Mouse (Mus musculus): ENCODE results near the gene Cped1. TPM values are rescaled to one million over a fixed set of nuclear protein-coding genes. Genes with fewer than 3 reads are reported as not detected.

Gene Cped1
- polyA plus RNA-seq, 1 experiment from 2014 or later = 6.0 TPM

DNA sequence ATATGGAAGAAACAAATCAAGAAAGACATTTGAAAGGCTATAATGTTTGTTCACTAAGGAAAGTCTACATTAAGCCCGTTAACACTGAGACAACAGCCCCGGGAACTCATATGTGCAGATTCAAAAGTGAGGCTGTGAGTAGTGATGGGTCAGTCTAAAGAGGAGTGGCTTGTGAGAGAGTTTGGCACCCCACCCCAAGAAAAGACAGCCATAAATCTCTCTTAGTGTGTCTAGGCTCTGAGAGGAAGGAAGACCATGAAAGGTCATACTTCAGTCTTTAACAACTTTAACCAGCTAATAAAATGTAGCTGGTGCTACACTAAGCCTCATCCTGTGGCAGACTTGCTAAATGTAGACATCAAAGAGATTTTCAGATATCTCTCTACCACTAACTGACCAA, 61.4 kb downstream of the Cped1 start:
- no peaks in the 10 kb centered on the region for H3K27me3 ChIP-seq (replicated peaks)
- H3K4me2 ChIP-seq = no peak overlapping the region
- WGBS = 74% methylated on average over 2 of the region's 2 CpGs

DNA sequence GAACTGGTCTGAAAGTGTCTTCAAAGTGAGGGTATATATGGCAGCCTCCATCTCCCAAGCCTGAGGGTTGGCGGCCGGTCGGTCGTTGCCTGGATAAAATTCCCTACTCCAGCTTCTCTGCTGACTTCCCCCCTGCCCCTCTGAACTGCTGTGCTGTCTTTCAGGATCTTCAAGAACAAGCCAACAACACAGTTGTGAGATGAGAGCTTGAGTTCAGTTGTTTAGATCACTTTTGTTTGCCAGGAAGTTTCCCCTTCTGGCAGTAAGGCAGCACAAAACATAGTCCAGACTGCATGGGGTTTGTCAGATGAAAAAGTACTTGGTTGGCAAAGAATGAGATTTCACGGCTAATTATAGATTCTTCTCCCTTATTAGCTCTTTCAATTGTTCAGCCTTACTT, 63.4 kb downstream of the Cped1 start:
- Histone ChIP-seq H3K4me3 (no peak overlapping the region), H3K27ac (replicated peaks) (peak overlapping the region; percentile 64), H3K27me3 (replicated peaks) (no peaks in the 10 kb centered on the region), H3K4me1 (peaks cover 14% of the 10 kb centered on the region; the same call in 1 of the 2 replicates), H3K9ac (no peak overlapping the region), H3K4me2 (0 out of 2 replicates have a peak overlapping the region, but pooled peaks have one; percentile 0), H3K9me3 (no peaks in the 10 kb centered on the region), H3K36me3 (no peaks in the 10 kb centered on the region)
- 56% methylated on average over 5 of the region's 5 CpGs for whole genome bisulfite sequencing
- no peak for ATAC-seq (ENCODE audit: extremely low read depth, insufficient number of reproducible peaks, low FRiP score, low TSS enrichment)

More for the DNA sequence above, 61.4 kb downstream of the Cped1 start:
- Histone ChIP-seq H3K4me1 (peaks cover 14% of the 10 kb centered on the region; the same call in 1 of the 2 replicates), H3K9me3 (no peaks in the 10 kb centered on the region), H3K27ac (replicated peaks) (no peak overlapping the region), H3K9ac (no peak overlapping the region), H3K36me3 (no peaks in the 10 kb centered on the region), H3K4me3 (no peak overlapping the region)
- no peak for ATAC-seq (ENCODE audit: extremely low read depth, insufficient number of reproducible peaks, low FRiP score, low TSS enrichment)

DNA sequence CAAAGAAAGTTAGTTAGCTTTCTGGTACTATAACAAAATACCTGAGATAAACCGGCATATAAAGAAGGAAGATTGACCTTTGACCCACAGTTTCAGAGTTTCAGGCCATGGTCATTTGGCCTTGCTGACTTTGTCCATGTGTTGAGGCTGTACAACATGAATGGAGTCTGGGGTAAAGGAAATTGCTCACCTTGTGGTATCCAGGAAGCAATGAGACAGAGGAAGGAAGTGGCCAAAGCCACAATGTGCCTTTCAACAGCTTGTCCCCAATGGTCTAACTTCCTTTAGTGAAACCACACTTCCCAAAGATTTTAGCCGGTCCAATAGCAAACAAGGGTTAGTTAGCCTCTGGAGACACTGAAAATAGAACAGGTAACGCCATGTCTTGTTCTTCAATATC, 65.8 kb downstream of the Cped1 start:
- H3K4me3 ChIP-seq = no peak overlapping the region
- no peak for ATAC-seq (ENCODE audit: extremely low read depth, insufficient number of reproducible peaks, low FRiP score, low TSS enrichment)
- no peak overlapping the region for H3K9ac ChIP-seq
- H3K4me2 ChIP-seq = no peak overlapping the region
- no peaks in the 10 kb centered on the region for H3K36me3 ChIP-seq
- no peaks in the 10 kb centered on the region for H3K9me3 ChIP-seq
- 83% methylated on average over 3 of the region's 3 CpGs for WGBS
- peaks cover 8% of the 10 kb centered on the region; the same call in 1 of the 2 replicates for H3K4me1 ChIP-seq
- no peaks in the 10 kb centered on the region for H3K27me3 ChIP-seq (replicated peaks)
- H3K27ac ChIP-seq (replicated peaks) = no peak overlapping the region

DNA sequence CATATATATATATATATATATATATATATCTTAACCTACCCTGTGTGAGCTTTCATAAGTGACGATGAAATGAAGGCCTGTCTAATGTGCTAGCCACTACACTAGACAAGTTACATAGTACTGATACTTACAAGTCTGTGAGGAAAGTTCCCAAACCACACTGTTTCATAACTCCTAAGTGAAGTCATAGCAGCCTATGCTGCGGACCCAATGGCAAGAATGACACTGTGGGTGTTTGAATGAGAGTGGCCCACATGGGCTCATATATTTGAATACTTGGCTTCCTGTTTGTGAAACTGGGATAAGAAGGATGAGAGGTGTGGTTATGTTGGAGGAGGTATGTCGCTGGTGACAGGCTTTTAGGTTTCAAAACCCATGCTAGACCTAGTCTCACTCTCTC, 67.3 kb downstream of the Cped1 start:
- Histone ChIP-seq H3K9me3 (no peaks in the 10 kb centered on the region), H3K4me2 (no peak overlapping the region), H3K27ac (replicated peaks) (no peak overlapping the region), H3K4me3 (no peak overlapping the region), H3K9ac (no peak overlapping the region), H3K36me3 (no peaks in the 10 kb centered on the region), H3K4me1 (peaks cover 8% of the 10 kb centered on the region; the same call in 1 of the 2 replicates), H3K27me3 (replicated peaks) (no peaks in the 10 kb centered on the region)
- 76% methylated on average over 3 of the region's 3 CpGs for WGBS
- ATAC-seq (ENCODE audit: extremely low read depth, insufficient number of reproducible peaks, low FRiP score, low TSS enrichment) = no peak

DNA sequence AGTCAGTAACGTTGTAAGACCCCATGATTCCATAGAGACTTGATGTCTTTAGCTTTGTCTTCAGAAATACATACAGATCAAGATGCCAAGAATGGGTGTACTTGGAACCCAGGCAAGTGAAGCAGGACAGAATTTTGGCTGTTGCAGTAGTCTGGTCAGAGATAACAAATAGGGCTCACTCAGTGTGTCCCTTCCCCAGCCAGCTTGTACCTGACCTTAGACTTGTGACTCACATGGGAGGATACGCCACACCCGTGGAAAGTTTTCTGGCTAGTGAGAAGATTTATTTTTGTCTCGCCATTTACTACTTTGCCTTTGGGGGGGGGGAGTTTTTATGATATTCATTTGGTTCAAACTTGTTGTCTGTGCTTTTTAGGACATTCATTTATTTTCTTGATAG, 78.6 kb downstream of the Cped1 start:
- Histone ChIP-seq H3K4me3 (no peak overlapping the region), H3K27ac (replicated peaks) (no peak overlapping the region), H3K9ac (no peak overlapping the region), H3K9me3 (no peaks in the 10 kb centered on the region), H3K27me3 (replicated peaks) (no peaks in the 10 kb centered on the region), H3K4me2 (no peak overlapping the region), H3K4me1 (no peaks in the 10 kb centered on the region), H3K36me3 (no peaks in the 10 kb centered on the region)
- WGBS = 55% methylated on average over 4 of the region's 4 CpGs
- no peak for ATAC-seq (ENCODE audit: extremely low read depth, insufficient number of reproducible peaks, low FRiP score, low TSS enrichment)

DNA sequence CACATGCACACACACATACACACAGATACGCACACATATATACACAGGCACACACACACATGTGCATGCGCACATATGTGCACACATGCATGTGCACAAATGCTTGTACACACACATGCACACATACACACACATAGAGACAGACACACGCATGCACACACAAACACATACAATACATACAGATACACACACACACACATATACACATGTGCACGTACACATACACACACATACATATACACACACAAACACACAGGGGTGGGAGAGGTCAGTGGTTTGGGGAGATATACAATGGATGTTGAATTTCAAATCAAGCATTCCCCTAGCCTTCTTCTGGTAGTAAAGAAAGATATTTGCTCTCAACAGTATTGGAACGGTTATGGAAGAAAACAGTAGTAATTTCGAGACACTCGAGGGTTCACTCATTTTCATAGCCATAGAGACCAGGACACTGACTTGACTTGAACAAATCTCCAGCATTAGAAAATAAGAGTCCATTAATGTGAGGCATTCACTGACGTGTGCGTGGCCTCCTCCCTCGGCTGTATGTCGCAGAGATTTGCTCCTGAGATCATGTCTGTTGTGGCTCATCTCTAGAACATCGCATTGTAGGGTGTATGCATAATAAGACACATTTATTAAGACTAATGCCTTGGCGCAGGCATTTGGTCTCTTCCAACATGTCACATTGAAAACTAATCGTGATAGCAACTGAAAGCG, 85.0 kb downstream of the Cped1 start:
- WGBS = 68% methylated on average over 15 of the region's 15 CpGs

DNA sequence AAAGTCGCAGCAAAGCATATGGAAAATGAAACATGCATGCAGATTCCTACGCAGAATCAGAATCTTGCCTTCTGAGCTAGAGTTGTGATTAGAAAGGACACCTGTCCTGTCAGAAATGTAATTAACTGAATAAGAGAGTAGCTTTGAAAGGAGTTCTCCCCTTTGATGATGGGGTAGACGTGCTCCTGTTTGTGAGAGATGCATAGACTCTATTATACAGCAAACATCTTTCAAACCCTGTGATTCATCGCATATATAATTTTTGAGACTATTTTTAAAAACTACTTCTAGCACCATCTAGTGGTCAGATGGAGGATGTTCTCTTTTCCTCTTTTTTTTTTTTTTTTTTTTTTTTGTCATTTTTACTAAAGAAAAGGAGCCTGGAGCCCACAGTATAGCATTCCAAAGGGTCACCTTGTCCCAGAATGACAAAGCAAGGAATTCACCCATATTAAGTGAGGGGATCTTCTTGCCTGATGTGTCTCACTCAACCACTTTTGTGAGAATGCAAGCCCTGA, 85.7 kb downstream of the Cped1 start:
- no peaks in the 10 kb centered on the region for H3K27me3 ChIP-seq (replicated peaks)
- H3K27ac ChIP-seq (replicated peaks) = no peak overlapping the region
- no peaks in the 10 kb centered on the region for H3K4me1 ChIP-seq
- H3K4me3 ChIP-seq = no peak overlapping the region
- no peak for ATAC-seq (ENCODE audit: extremely low read depth, insufficient number of reproducible peaks, low FRiP score, low TSS enrichment)
- no peak overlapping the region for H3K9ac ChIP-seq
- 34% methylated on average over 4 of the region's 4 CpGs for WGBS
- H3K4me2 ChIP-seq = peak overlapping the region; percentile 43
- no peaks in the 10 kb centered on the region for H3K36me3 ChIP-seq
- no peaks in the 10 kb centered on the region for H3K9me3 ChIP-seq

More for the DNA sequence above, 85.0 kb downstream of the Cped1 start:
- Histone ChIP-seq H3K36me3 (no peaks in the 10 kb centered on the region), H3K4me2 (peak overlapping the region; percentile 43), H3K9me3 (no peaks in the 10 kb centered on the region), H3K9ac (no peak overlapping the region), H3K4me1 (no peaks in the 10 kb centered on the region), H3K4me3 (no peak overlapping the region), H3K27ac (replicated peaks) (no peak overlapping the region), H3K27me3 (replicated peaks) (no peaks in the 10 kb centered on the region)
- ATAC-seq (ENCODE audit: extremely low read depth, insufficient number of reproducible peaks, low FRiP score, low TSS enrichment) = no peak

DNA sequence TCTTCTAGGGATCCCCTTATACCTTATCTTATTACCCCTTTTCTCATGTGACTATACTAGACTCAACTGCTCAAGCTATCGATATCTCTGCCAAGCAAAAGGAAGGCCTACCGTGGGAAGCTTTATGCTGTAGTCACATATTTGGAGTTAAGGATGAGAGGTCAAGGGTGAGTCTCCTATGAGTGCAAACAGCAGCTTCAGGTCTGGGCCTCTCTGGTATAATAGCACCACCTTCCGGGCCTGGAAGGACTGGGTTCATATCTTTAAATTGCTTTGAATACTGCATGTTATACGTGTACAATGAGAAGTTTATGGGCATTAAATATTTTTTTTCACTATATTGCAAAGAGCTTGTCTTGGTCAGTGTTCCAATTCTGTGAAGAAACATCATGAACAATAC, 87.0 kb downstream of the Cped1 start:
- Histone ChIP-seq H3K4me1 (no peaks in the 10 kb centered on the region), H3K36me3 (no peaks in the 10 kb centered on the region), H3K27me3 (replicated peaks) (no peaks in the 10 kb centered on the region), H3K27ac (replicated peaks) (no peak overlapping the region), H3K9ac (no peak overlapping the region), H3K4me3 (no peak overlapping the region), H3K9me3 (no peaks in the 10 kb centered on the region), H3K4me2 (no peak overlapping the region)
- WGBS = 65% methylated on average over 4 of the region's 4 CpGs
- no peak for ATAC-seq (ENCODE audit: extremely low read depth, insufficient number of reproducible peaks, low FRiP score, low TSS enrichment)

DNA sequence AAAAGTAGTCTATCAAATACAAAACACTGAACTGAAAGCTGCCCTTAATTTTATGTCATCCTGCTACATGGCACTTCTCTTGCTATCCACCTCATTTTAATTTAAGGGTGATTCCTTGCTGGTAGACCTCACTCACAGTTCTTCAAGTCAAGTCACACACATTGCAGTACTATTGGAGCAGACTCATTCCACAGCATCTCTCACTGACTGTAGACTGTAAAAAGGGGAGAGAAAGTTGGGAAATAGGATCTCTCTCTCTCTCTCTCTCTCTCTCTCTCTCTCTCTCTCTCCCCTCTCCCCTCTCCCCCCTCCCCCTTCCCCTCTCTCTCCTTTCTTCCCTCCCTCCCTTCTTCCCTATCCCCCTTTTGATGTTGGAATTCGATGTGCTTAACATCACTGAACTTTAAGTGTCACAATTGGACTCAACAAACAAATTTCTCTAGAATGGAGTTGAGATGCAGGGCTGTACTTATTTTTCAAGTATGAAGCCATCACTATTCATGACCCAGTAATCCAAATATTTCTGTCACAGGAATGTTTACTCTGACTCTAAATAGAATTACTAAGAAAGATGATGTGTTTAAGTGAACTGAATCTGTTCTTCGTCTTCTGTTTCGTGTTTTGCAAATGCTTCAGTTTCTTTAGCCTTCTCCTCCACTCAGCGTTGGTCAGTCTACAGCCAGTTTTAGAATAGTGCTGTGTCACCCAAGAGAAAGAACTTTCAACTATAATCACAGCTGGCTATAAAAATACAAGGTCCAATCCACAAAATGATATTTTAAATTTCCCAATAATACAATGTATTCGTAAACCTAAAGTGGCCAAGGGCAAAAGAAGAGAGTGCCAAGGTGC, 88.7 kb downstream of the Cped1 start:
- Histone ChIP-seq H3K4me1 (no peaks in the 10 kb centered on the region), H3K27me3 (replicated peaks) (no peaks in the 10 kb centered on the region), H3K4me2 (no peak overlapping the region), H3K36me3 (no peaks in the 10 kb centered on the region), H3K9ac (no peak overlapping the region), H3K4me3 (no peak overlapping the region), H3K27ac (replicated peaks) (no peak overlapping the region), H3K9me3 (no peaks in the 10 kb centered on the region)
- WGBS = 71% methylated on average over 5 of the region's 5 CpGs
- ATAC-seq (ENCODE audit: extremely low read depth, insufficient number of reproducible peaks, low FRiP score, low TSS enrichment) = no peak

DNA sequence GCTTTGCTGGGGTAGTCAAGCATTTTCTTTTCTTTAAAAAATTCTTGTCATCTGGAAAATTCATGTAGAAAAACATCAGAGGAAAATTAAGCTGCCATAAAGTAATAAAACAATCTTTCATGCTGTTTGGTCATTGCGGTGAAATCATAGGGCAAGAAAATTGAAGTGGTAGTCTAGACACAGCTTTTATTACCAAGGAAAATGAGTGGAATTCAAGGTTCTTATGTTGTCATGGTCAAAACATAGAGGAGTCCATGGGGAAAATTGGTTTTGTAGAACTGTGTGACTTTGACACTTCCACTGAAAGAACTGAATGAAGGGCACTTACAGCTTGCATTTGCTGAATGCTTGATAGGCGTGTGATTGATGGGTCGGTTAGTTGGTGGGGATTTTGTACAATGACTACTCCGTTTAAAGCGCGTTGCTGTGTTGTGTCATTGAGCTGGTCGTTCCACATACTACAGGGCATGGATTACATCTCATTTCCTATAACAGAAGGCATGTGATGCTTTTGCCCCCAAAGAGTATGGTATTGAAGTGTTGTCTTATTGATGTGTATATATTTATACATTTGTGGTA, 93.1 kb downstream of the Cped1 start:
- no peak overlapping the region for H3K9ac ChIP-seq
- no peaks in the 10 kb centered on the region for H3K36me3 ChIP-seq
- no peaks in the 10 kb centered on the region for H3K9me3 ChIP-seq
- no peak overlapping the region for H3K27ac ChIP-seq (replicated peaks)
- no peak overlapping the region for H3K4me3 ChIP-seq
- H3K4me1 ChIP-seq = no peaks in the 10 kb centered on the region
- 79% methylated on average over 7 of the region's 7 CpGs for WGBS
- no peak for ATAC-seq (ENCODE audit: extremely low read depth, insufficient number of reproducible peaks, low FRiP score, low TSS enrichment)
- H3K4me2 ChIP-seq = no peak overlapping the region
- no peaks in the 10 kb centered on the region for H3K27me3 ChIP-seq (replicated peaks)

DNA sequence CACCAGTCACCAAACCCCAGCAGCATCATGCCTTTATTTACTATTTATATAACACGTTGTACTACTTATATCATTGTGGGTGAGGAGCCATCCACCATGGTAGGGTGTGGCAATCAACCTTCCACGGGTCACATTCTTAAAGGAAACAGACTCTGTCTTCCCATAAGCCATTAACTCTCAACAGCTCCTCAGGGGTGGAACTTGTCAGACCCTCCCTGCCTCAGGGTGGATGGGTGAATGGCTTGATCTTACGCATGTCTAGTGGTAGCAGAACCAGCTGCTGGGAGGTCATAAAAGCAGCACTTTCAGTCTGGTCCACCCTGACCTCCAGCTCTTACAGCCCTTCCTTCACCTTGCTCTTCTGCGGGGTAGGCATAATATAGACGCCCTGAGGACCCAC, 100.3 kb downstream of the Cped1 start:
- Histone ChIP-seq H3K9ac (no peak overlapping the region), H3K4me1 (no peaks in the 10 kb centered on the region), H3K36me3 (0 out of 2 replicates have a peak, but pooled peaks cover 3% of the 10 kb centered on the region), H3K27me3 (replicated peaks) (no peaks in the 10 kb centered on the region), H3K9me3 (no peaks in the 10 kb centered on the region), H3K27ac (replicated peaks) (no peak overlapping the region), H3K4me2 (no peak overlapping the region), H3K4me3 (no peak overlapping the region)
- 74% methylated on average over 5 of the region's 5 CpGs for WGBS
- no peak for ATAC-seq (ENCODE audit: extremely low read depth, insufficient number of reproducible peaks, low FRiP score, low TSS enrichment)
